Mouse (Mus musculus): ENCODE data around the gene Gbp2b.

DNA sequence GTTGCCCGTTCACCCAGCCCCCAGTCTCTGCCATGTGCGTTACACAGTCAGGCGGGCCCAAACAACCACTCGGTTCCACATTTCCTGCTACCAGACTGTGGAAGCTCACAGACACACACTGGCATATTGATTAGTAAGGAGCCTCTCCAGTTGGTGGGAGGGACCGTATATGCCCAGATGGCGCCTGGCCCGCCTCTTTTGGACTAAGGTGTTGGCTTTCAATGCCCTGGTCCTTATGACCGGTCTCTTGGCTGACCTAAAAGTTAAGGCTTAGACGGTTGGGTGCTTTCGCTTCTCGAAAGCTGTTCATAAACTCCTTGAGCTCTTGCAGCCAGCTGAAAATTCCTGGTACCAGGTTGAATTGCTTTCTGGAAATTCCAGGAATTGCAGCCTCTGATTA is 39.0 kb upstream of the Gbp2b start:
- TF ChIP-seq GATA1 (IDR thresholded peaks at IDR 0.05; ENCODE audit: low read length) (no peak), TAL1 (IDR thresholded peaks at IDR 0.05; ENCODE audit: low read length) (no peak)

Measured in erythroblast, embryonic 14.5 days (primary cell).